Mouse (Mus musculus) CD4-positive, CD25-positive, alpha-beta regulatory T cell, adult 2 months (primary cell): ENCODE data around the gene Gnb4.

Experiments used
- DNase-seq: peaks from one replicate; pipeline ENCODE4 v3.0.0-alpha.2; 2012; ENCODE audit warnings: low read depth, low spot score

The Gnb4 gene

GRCm38 (mm10) chr3:32615376-32615775 is 1.0 kb downstream of the Gnb4 start:
- DNase-seq = peak; percentile 33

- no peak for DNase-seq
Observed at GRCm38 (mm10) chr3:32614786-32615185, 1.6 kb downstream of the Gnb4 start.

DNA sequence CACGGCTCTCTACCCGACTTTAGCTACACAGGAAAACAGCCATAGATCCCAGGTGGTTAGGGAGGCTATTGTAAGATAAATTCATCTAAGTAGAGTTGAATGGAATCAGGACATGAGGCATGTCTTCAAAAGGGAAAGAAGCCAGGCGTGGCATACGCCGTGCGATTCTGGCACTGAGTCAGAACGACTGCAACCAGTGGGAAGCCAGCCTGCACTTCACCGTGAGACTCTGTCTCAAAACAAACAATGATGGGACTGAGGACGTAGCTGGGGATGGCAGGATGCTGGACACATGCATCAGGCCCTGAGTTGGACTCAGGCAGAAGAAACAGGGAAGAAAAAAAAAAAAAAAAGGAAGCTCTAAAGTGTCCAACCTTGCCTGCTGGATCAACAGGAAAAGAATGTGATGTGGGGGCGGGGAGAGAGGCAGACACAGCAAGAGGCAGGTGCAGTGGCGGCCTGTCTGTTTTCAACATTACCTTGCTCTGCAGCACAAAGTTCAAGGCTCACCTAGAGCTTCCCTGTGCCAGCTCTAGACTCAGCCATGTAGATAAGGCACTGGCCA is 4.7 kb downstream of the Gnb4 start:
- no peak for DNase-seq

GRCm38 (mm10) chr3:32610560-32610959 is 5.8 kb downstream of the Gnb4 start:
- DNase-seq = peak; percentile 42

DNA sequence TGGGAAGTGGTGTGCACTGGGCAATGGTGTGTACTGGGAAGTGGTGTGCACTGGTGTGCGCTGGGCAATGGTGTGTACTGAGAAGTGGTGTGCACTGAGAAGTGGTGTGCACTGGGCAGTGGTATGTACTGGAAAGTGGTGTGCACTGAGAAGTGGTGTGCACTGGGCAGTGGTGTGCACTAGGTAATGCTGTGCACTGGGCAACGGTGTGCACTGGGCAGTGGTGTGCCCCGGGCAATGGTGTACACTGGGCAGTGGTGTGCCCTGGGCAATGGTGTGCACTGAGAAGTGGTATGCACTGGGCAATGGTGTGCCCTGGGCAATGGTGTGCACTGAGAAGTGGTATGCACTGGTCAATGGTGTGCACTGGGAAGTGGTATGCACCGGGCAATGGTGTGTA is 7.2 kb downstream of the Gnb4 start:
- no peak for DNase-seq

DNA sequence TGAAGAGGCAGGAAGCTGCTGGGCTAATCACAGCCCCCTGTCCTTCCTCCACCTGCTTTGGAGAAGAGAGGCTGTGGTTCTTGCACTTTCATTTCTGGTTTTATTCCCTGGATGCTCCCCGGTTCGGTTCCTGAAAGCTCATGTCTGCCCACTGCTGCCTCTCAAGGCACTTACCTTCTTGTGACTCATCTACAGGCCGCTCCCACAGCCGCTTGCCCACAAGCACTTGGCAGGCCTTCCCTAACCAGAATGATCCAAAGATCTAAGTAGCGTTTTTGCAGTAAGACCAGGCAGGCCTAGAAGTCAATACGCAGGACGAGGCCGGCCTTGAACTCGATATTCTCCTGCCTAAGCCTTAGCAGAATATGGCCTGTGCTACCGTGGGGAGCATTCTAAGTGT is 15.3 kb downstream of the Gnb4 start:
- DNase-seq = no peak

DNA sequence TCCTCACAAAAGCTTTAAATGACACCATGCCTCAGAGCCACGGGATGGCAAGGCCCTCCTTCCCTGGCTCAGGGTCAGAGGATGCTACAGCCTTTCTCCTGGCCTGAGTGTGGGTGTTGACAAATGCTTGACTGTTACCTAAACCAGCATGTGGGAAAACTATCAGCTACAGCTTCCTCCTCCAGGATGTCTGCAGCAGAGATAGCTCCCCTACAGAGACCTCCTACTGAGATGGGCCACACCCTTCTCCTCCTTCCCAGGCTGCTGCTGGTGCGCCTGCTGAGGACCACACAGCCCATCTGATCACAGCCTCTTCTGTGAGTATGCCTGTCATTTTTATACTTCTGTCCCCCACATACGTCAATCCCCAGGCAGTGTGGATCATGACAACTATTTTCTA is 17.1 kb downstream of the Gnb4 start:
- no peak for DNase-seq

GRCm38 (mm10) chr3:32595080-32595479 is 21.3 kb downstream of the Gnb4 start:
- DNase-seq = no peak

DNA sequence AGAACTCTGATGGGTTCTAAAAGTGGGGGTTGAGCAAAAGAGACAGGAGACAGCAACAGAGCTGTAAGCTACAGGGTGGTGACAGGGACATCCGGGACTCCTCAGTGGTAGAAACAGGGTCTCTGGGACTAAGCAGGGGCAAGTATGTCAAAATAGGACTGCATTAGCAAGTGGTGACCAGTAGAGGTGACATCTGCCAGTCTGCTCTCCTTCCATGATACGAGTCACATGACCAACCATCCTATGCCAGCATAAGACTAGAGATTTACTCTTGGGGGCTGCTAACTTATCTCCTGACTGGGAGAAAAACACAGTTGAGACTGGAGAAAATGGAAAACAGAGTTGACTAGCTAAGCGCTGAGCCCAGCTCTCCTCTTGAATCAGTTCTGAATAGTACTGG is 30.1 kb downstream of the Gnb4 start:
- DNase-seq = peak; percentile 2

DNA sequence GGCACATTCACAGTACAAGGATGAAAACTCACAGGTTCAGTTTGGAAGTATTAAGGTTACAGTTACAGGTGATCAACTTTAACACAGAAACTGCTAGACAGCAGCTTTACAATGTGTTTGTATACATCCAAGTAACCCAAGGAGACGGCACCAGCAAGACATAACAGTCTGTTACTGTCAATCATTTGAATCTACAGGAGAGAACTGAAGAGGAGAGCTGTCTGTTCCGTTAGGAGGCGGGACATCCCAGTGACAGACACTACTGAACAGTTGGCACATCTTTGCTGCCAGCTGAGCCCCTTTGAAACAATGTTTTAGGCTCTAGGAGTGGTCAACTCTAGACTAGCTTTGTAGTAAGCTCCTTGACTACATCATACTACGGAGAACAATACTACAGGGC is 32.9 kb downstream of the Gnb4 start:
- DNase-seq = no peak

DNA sequence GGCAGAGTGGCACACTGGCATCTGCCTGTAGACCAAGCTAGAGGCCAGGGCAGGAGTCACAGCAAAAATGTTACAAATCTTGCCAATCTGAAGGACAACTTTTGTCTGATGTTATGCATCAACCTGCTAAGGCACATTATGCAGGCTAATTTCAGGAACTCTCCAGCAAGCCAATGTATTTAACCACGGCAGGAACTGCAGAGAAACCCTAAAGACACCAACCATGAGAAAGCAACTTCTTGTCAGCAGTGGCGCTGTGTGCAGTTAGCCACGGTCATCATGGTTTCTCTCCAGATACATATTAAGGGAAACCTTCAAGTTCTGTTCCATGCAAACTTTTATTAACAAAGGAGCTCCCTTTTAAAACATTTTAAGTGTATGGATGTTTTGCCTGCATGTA is 34.5 kb downstream of the Gnb4 start:
- no peak for DNase-seq

DNA sequence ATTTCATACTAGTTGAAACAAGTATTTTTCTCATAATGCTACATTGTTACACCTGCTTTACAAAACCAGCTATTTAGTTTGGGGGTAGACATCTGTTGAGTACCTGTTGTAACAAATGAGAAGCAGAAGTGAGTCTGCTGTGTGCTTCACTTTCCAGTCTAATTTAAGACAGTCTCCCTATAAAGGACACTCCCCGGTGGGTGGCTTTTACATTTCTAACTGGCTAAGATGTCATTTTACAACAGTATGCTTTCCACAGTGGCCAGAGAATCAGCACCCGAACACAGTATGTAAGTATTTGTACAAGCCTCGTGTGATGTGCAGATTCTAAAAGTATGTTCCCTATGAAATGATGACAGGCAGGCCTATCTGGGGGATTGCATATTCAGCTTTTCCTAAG is 35.6 kb downstream of the Gnb4 start:
- no peak for DNase-seq

GRCm38 (mm10) chr3:32578772-32579171 is 37.6 kb downstream of the Gnb4 start:
- no peak for DNase-seq

- DNase-seq = no peak
Observed at GRCm38 (mm10) chr3:32575151-32575550, 41.2 kb downstream of the Gnb4 start.

DNA sequence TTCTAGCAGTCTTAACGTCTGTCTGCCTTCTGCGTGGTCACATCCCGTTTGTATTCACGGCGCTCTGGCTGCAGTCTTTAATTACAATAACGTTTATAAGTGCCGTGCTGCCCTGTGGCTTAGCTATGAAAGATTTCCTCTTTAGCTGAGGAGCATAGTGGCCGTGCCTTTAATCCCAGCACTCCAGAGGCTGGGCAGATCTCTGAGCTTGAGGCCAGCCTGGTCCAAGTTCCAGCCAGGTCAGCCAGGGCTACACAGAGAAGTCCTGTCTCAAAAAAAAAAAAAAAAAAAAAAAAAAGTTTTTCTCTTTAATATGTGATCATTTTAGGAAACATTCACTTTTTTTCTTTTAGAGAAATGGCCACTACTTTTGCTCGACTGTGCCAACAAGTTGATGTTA is 42.5 kb downstream of the Gnb4 start:
- DNase-seq = no peak

- DNase-seq = no peak
Observed at GRCm38 (mm10) chr3:32573086-32573485, 43.3 kb downstream of the Gnb4 start.

DNA sequence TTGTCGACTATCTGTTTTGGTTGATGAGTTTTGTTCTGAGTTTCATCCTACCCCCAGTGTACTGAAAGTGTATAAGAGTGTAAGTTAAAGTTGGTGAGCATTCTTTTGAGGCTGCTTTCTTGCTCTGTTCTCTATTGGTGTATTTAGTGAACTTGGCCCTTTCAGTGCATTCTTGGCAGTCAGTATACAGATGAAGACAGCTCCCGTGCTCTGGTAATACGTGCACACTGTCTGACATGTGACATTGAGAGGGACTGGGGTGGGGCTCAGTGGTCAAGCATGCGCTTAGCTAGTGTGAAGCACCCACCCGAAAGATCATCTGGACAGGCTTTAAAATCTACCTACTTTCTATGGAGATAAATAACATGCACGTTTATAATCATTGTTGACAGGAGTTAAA is 53.0 kb downstream of the Gnb4 start:
- no peak for DNase-seq

GRCm38 (mm10) chr3:32553061-32553460 is 63.3 kb downstream of the Gnb4 start:
- peak; percentile 29 for DNase-seq

DNA sequence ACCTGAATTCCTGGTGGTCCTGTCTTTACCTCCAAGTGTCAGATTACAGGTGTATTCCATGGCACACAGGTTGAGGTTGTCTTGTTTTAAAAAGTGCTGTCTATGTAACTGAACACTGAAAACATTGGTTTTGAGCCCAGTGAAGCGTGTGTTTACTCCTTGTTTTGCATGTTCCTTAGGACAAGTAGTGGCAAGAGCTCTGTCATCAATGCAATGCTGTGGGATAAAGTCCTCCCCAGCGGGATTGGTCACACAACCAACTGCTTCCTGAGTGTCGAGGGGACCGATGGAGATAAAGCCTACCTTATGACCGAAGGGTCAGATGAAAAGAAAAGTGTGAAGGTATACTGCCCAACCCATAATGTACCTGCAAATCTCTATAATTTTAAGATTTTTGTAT is 78.3 kb downstream of the Gnb4 start:
- no peak for DNase-seq

GRCm38 (mm10) chr3:32537556-32537955 is 78.8 kb downstream of the Gnb4 start:
- no peak for DNase-seq

GRCm38 (mm10) chr3:32535692-32536091 is 80.7 kb downstream of the Gnb4 start:
- DNase-seq = no peak
